Mouse (Mus musculus) E14TG2a.4 (cell line): Measurements from ENCODE around the gene Dpp6.

Source experiments
- CTCF ChIP-seq: conservative IDR thresholded peaks from 2 replicates; pipeline ENCODE4 v1.5.1; 2014; ENCODE audit warnings: low read length
- NANOG ChIP-seq: IDR thresholded peaks from 2 replicates; pipeline ENCODE4 v1.6.1; 2014; ENCODE audit warnings: borderline replicate concordance, low read length, mixed read lengths
- POU5F1 ChIP-seq: IDR thresholded peaks from 2 replicates; pipeline ENCODE4 v1.6.1; 2014; ENCODE audit warnings: low read length, borderline replicate concordance

DNA sequence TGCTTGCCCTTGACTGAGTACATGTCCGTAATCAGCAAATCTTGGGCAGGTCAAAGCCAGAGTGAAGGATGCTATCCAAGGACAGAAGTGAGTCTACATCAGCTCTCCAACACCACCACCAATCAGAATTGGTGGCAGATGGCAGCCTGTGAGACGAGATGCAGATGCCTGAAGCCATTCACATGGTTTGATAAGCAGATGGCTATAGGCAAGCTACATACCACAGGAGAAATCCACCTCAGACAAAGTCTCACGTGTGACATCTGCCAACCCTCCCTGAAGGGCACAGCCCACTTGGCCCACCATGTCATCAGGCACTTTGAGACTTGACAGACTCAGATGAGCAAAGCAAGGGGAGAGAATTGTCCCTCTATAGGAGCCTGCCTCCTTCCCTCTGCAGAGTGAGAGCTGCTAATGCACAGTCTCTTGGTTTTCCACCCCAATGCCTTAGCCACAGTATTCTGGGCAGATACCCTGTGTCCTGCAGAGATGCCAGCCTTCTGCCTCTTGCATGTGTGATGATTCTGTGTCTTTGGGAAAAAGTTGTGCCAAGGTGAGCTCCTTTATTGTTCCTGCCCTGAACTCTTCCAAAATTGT is 607.6 kb downstream of the Dpp6 start:
- TF ChIP-seq NANOG (no peak), CTCF (no peak), POU5F1 (no peak)
